Mouse (Mus musculus) liver, embryonic 12.5 days (tissue): ENCODE data around the gene Mrps12. TPM values are rescaled to one million over a fixed set of nuclear protein-coding genes. Genes with fewer than 3 reads are reported as not detected.

Experiments used
- ATAC-seq: fragments of 200-750 bp; cut with Nextera tagmentation; 2 replicates; pipeline ENCODE4 v1.8.0; 2017; ENCODE audit warnings: moderate number of reproducible peaks, mild to moderate bottlenecking, moderate library complexity
- H3K27ac ChIP-seq: fragments of 300-500 bp; sonication (generic); 2 replicates; pipeline ENCODE4 v1.5.1; 2016; ENCODE audit warnings: mild to moderate bottlenecking
- H3K27me3 ChIP-seq: fragments of 300-500 bp; sonication (generic); replicated peaks from 2 replicates; pipeline ENCODE4 v1.6.1; 2016; ENCODE audit warnings: mild to moderate bottlenecking, moderate library complexity
- H3K36me3 ChIP-seq: fragments of 300-500 bp; sonication (generic); 2 replicates; pipeline ENCODE4 v1.6.1; 2016; ENCODE audit warnings: mild to moderate bottlenecking, moderate library complexity
- H3K4me1 ChIP-seq: fragments of 300-500 bp; sonication (generic); 2 replicates; pipeline ENCODE4 v1.6.1; 2016
- H3K4me2 ChIP-seq: fragments of 300-500 bp; sonication (generic); 2 replicates; pipeline ENCODE4 v1.6.1; 2016; ENCODE audit warnings: mild to moderate bottlenecking, moderate library complexity
- H3K4me3 ChIP-seq: fragments of 300-500 bp; sonication (generic); 2 replicates; pipeline ENCODE4 v1.5.1; 2016; ENCODE audit warnings: mild to moderate bottlenecking, moderate library complexity
- H3K9ac ChIP-seq: fragments of 300-500 bp; sonication (generic); 2 replicates; pipeline ENCODE4 v1.6.1; 2016; ENCODE audit warnings: mild to moderate bottlenecking, moderate library complexity
- H3K9me3 ChIP-seq: fragments of 300-500 bp; sonication (generic); replicated peaks from 2 replicates; pipeline ENCODE4 v1.6.1; 2016; ENCODE audit warnings: mild to moderate bottlenecking, moderate library complexity
- WGBS: fragments of 180-500 bp; shearing (Covaris S2); methylation state at CpG from one replicate; pipeline ENCODE4 v1.1.7; 2016; ENCODE audit not compliant: insufficient replicate concordance; 5-methylcytosine and 5-hydroxymethylcytosine counted together
- polyA plus RNA-seq: library from polyadenylated mRNA; unstranded; fragments of >200 nt; fragmentation: Nextera tagmentation; extraction: Ambion mirVana; gene quantifications from 2 replicates; pipeline ENCODE4 v1.2.1, GENCODE M21; 2016

Gene Mrps12
- polyA plus RNA-seq, 1 experiment from 2014 or later: 123 TPM

GRCm38 (mm10) chr7:28749935-28750334 lies 8.3 kb upstream of the Mrps12 start:
- Histone ChIP-seq H3K4me2 (no peak overlapping the region), H3K9ac (no peak overlapping the region), H3K27ac (no peak overlapping the region), H3K4me3 (no peak overlapping the region), H3K4me1 (no peaks in the 10 kb centered on the region), H3K36me3 (peaks cover 63% of the 10 kb centered on the region), H3K27me3 (peaks cover 4% of the 10 kb centered on the region; the same call in 1 of the 2 replicates), H3K9me3 (no peaks in the 10 kb centered on the region)
- whole genome bisulfite sequencing: 85% methylated on average over 7 of the region's 7 CpGs
- ATAC-seq: no peak

- H3K4me2 ChIP-seq: peak overlapping the region; percentile 92
- H3K4me1 ChIP-seq: peaks cover 31% of the 10 kb centered on the region
- WGBS: 1% methylated on average over 13 of the region's 13 CpGs
- H3K27me3 ChIP-seq: no peaks in the 10 kb centered on the region
- H3K36me3 ChIP-seq: peaks cover 60% of the 10 kb centered on the region
- H3K9me3 ChIP-seq: no peaks in the 10 kb centered on the region
- peak overlapping the region; percentile 68 for H3K4me3 ChIP-seq
- peak; percentile 21 for ATAC-seq
- H3K27ac ChIP-seq: peak overlapping the region; percentile 83
- peak overlapping the region; percentile 87 for H3K9ac ChIP-seq
Measured at GRCm38 (mm10) chr7:28741368-28741708, 282 bp downstream of the Mrps12 start.

- no peak for ATAC-seq
- Histone ChIP-seq H3K4me3 (peak overlapping the region; percentile 68), H3K4me2 (peak overlapping the region; percentile 92), H3K9ac (peak overlapping the region; percentile 87), H3K27ac (peak overlapping the region; percentile 83), H3K36me3 (peaks cover 56% of the 10 kb centered on the region), H3K27me3 (no peaks in the 10 kb centered on the region), H3K4me1 (peaks cover 31% of the 10 kb centered on the region), H3K9me3 (no peaks in the 10 kb centered on the region)
- 28% methylated on average over 9 of the region's 9 CpGs for WGBS
Measured at GRCm38 (mm10) chr7:28740949-28741348, 671 bp downstream of the Mrps12 start.

- 87% methylated on average over 21 of the region's 21 CpGs for WGBS
- Histone ChIP-seq H3K4me2 (no peak overlapping the region), H3K9me3 (no peaks in the 10 kb centered on the region), H3K9ac (no peak overlapping the region), H3K27me3 (no peaks in the 10 kb centered on the region), H3K4me1 (peaks cover 31% of the 10 kb centered on the region), H3K27ac (no peak overlapping the region), H3K4me3 (no peak overlapping the region), H3K36me3 (peaks cover 46% of the 10 kb centered on the region)
- no peak for ATAC-seq
Measured at GRCm38 (mm10) chr7:28739829-28740228, 1.8 kb downstream of the Mrps12 start.

- WGBS: 66% methylated on average over 6 of the region's 6 CpGs
- Histone ChIP-seq H3K4me1 (peaks cover 32% of the 10 kb centered on the region), H3K36me3 (peaks cover 38% of the 10 kb centered on the region), H3K9me3 (peaks cover 10% of the 10 kb centered on the region), H3K27me3 (peaks cover 20% of the 10 kb centered on the region), H3K9ac (no peak overlapping the region), H3K27ac (no peak overlapping the region), H3K4me2 (no peak overlapping the region), H3K4me3 (no peak overlapping the region)
- ATAC-seq: no peak
Measured at GRCm38 (mm10) chr7:28735701-28736100, 5.9 kb downstream of the Mrps12 start.

GRCm38 (mm10) chr7:28733211-28733610 lies 8.4 kb downstream of the Mrps12 start:
- peak overlapping the region; percentile 57 for H3K4me3 ChIP-seq
- no peak for ATAC-seq
- H3K36me3 ChIP-seq: peaks cover 16% of the 10 kb centered on the region
- H3K9me3 ChIP-seq: peaks cover 10% of the 10 kb centered on the region
- H3K27ac ChIP-seq: no peak overlapping the region
- H3K9ac ChIP-seq: 0 out of 2 replicates have a peak overlapping the region, but pooled peaks have one; percentile 56
- H3K4me2 ChIP-seq: peak overlapping the region; percentile 91
- WGBS: 15% methylated on average over 11 of the region's 11 CpGs
- H3K27me3 ChIP-seq: peaks cover 28% of the 10 kb centered on the region
- H3K4me1 ChIP-seq: peaks cover 19% of the 10 kb centered on the region

GRCm38 (mm10) chr7:28732341-28733142 lies 9.1 kb downstream of the Mrps12 start:
- Histone ChIP-seq H3K9ac (peak overlapping the region; percentile 56), H3K9me3 (peaks cover 10% of the 10 kb centered on the region), H3K4me1 (peaks cover 19% of the 10 kb centered on the region), H3K27me3 (peaks cover 28% of the 10 kb centered on the region), H3K36me3 (peaks cover 9% of the 10 kb centered on the region), H3K4me2 (peak overlapping the region; percentile 91), H3K27ac (no peak overlapping the region), H3K4me3 (peak overlapping the region; percentile 57)
- 4% methylated on average over 58 of the region's 58 CpGs for WGBS
- ATAC-seq: peak; percentile 88

- ATAC-seq: no peak
- Histone ChIP-seq H3K9ac (no peak overlapping the region), H3K4me3 (no peak overlapping the region), H3K4me2 (no peak overlapping the region), H3K36me3 (no peaks in the 10 kb centered on the region), H3K9me3 (peaks cover 18% of the 10 kb centered on the region), H3K27me3 (peaks cover 28% of the 10 kb centered on the region), H3K4me1 (peaks cover 9% of the 10 kb centered on the region), H3K27ac (no peak overlapping the region)
- WGBS: 60% methylated on average over 10 of the region's 10 CpGs
Measured at GRCm38 (mm10) chr7:28727649-28728340, 13.8 kb downstream of the Mrps12 start.

GRCm38 (mm10) chr7:28726600-28726999 lies 15.0 kb downstream of the Mrps12 start:
- Histone ChIP-seq H3K4me2 (no peak overlapping the region), H3K4me3 (no peak overlapping the region), H3K9ac (no peak overlapping the region), H3K27me3 (peaks cover 17% of the 10 kb centered on the region), H3K9me3 (peaks cover 14% of the 10 kb centered on the region), H3K27ac (no peak overlapping the region), H3K36me3 (no peaks in the 10 kb centered on the region), H3K4me1 (no peaks in the 10 kb centered on the region)
- 11% methylated on average over 14 of the region's 14 CpGs for WGBS
- no peak for ATAC-seq

GRCm38 (mm10) chr7:28724613-28725012 lies 17.0 kb downstream of the Mrps12 start:
- Histone ChIP-seq H3K27ac (no peak overlapping the region), H3K4me2 (no peak overlapping the region), H3K9ac (no peak overlapping the region), H3K4me3 (no peak overlapping the region), H3K9me3 (peaks cover 7% of the 10 kb centered on the region), H3K36me3 (no peaks in the 10 kb centered on the region), H3K27me3 (0 out of 2 replicates have a peak, but pooled peaks cover 8% of the 10 kb centered on the region), H3K4me1 (no peaks in the 10 kb centered on the region)
- ATAC-seq: no peak
- WGBS: 80% methylated on average over 2 of the region's 2 CpGs

- Histone ChIP-seq H3K27ac (no peak overlapping the region), H3K9me3 (peaks cover 7% of the 10 kb centered on the region), H3K4me2 (no peak overlapping the region), H3K9ac (no peak overlapping the region), H3K27me3 (0 out of 2 replicates have a peak, but pooled peaks cover 3% of the 10 kb centered on the region), H3K4me3 (no peak overlapping the region), H3K36me3 (no peaks in the 10 kb centered on the region), H3K4me1 (0 out of 2 replicates have a peak, but pooled peaks cover 3% of the 10 kb centered on the region)
- WGBS: 84% methylated on average over 7 of the region's 7 CpGs
- no peak for ATAC-seq
Measured at GRCm38 (mm10) chr7:28722079-28722478, 19.5 kb downstream of the Mrps12 start.
